Mouse (Mus musculus) hindbrain, embryonic 13.5 days (tissue): Measurements from ENCODE around the gene Gm16181. TPM values are rescaled to one million over a fixed set of nuclear protein-coding genes. Genes with fewer than 3 reads are reported as not detected.

Source experiments
- ATAC-seq: fragments of 200-750 bp; cut with Nextera tagmentation; 2 replicates; pipeline ENCODE4 v1.8.0; 2017; ENCODE audit warnings: moderate TSS enrichment; ENCODE audit not compliant: low FRiP score
- H3K27ac ChIP-seq: fragments of 300-500 bp; sonication (generic); 2 replicates; pipeline ENCODE4 v1.5.1; 2015; ENCODE audit warnings: inconsistent platforms, mild to moderate bottlenecking, moderate library complexity
- H3K27me3 ChIP-seq: fragments of 300-500 bp; sonication (generic); 2 replicates; pipeline ENCODE4 v1.6.1; 2015; ENCODE audit warnings: mild to moderate bottlenecking, inconsistent platforms
- H3K36me3 ChIP-seq: fragments of 300-500 bp; sonication (generic); 2 replicates; pipeline ENCODE4 v1.6.1; 2015; ENCODE audit warnings: mild to moderate bottlenecking, inconsistent platforms
- H3K4me1 ChIP-seq: fragments of 300-500 bp; sonication (generic); replicated peaks from 2 replicates; pipeline ENCODE4 v1.6.1; 2015; ENCODE audit warnings: inconsistent platforms
- H3K4me2 ChIP-seq: fragments of 300-500 bp; sonication (generic); 2 replicates; pipeline ENCODE4 v1.6.1; 2015; ENCODE audit warnings: inconsistent platforms, mild to moderate bottlenecking, moderate library complexity
- H3K4me3 ChIP-seq: fragments of 300-500 bp; sonication (generic); 2 replicates; pipeline ENCODE4 v1.5.1; 2015; ENCODE audit warnings: mild to moderate bottlenecking, inconsistent platforms
- H3K9ac ChIP-seq: fragments of 300-500 bp; sonication (generic); 2 replicates; pipeline ENCODE4 v1.6.1; 2015; ENCODE audit warnings: mild to moderate bottlenecking, inconsistent platforms
- H3K9me3 ChIP-seq: fragments of 300-500 bp; sonication (generic); 2 replicates; pipeline ENCODE4 v1.6.1; 2016; ENCODE audit warnings: inconsistent platforms
- WGBS: fragments of 180-500 bp; shearing (Covaris S2); methylation state at CpG from one replicate; pipeline ENCODE4 v1.1.7; 2015; 5-methylcytosine and 5-hydroxymethylcytosine counted together
- polyA plus RNA-seq: library from polyadenylated mRNA; unstranded; fragments of >200 nt; fragmentation: Nextera tagmentation; extraction: Ambion mirVana; gene quantifications from 2 replicates; pipeline ENCODE4 v1.2.1, GENCODE M21; 2015

Gene Gm16181
- polyA plus RNA-seq: 0.57 and 0.83 TPM in 2 replicates

DNA sequence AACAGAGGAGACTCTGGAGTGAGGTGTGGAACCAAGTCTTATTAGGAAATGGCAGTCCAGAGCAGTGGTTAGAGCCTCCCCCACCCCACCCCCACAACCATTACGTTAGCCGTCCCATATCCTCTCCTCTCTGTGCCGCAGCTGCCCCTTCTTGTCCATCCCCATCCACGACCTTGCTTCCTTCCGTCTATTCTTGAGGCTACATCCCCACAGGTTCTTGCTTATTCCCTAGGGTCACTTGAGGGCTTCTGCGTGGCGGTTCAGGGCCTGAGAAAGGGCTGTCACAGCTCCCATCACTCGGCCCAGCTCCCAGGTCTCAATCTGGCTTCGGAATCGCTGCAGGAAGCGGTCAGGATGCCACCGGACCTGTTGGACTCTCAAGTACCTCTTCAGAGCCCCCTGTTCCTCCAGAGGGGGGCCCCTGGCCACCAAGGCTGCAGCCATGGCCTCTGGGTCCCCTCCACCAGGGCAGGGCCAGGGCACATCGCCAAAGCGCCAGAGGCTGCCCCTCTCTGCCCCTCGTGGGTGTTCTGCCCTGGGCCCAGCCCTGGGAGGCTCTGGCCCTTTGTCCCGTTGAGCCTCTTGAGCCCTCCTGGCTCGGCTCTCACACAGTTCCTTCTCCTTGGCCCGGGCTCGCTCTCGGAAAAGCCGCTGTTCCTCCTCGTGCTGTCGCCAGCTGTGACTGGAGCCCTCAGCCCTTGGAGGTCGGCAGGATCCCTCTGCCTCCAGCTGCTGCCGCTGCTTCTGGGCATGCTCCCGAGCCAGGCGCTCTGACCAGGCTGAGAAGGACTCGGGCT is at the start of gene Gm16181:
TSS of gene Gm16181 (plus strand) at position 679 of the 797 bp plus-strand sequence.
- H3K4me1 ChIP-seq: no peaks in the 10 kb centered on the region
- H3K4me3 ChIP-seq: no peak within 1 kb of the TSS
- H3K9me3 ChIP-seq: no peaks in the 10 kb centered on the region
- H3K9ac ChIP-seq: no peak within 1 kb of the TSS
- H3K4me2 ChIP-seq: no peak within 1 kb of the TSS
- H3K27ac ChIP-seq: no peak within 1 kb of the TSS
- ATAC-seq: no peak
- H3K36me3 ChIP-seq: peaks cover 45% of the 10 kb centered on the region
- no peaks in the 10 kb centered on the region for H3K27me3 ChIP-seq
- 78% methylated on average over 28 of the region's 28 CpGs for WGBS

- H3K4me2 ChIP-seq: no peak overlapping the region
- no peaks in the 10 kb centered on the region for H3K27me3 ChIP-seq
- H3K4me3 ChIP-seq: no peak overlapping the region
- H3K9ac ChIP-seq: peak overlapping the region; percentile 19; the same call in 1 of the 2 replicates
- no peak overlapping the region; the same call in 1 of the 2 replicates for H3K27ac ChIP-seq
- H3K4me1 ChIP-seq: no peaks in the 10 kb centered on the region
- no peaks in the 10 kb centered on the region for H3K9me3 ChIP-seq
- no peak for ATAC-seq
- no peaks in the 10 kb centered on the region for H3K36me3 ChIP-seq
- WGBS: 79% methylated on average over 11 of the region's 11 CpGs
These were observed 48.0 kb upstream of the Gm16181 start for GRCm38 (mm10) chr17:35172445-35173234.

- H3K4me1 ChIP-seq: no peaks in the 10 kb centered on the region
- H3K4me2 ChIP-seq: no peak overlapping the region
- no peak for ATAC-seq
- H3K27ac ChIP-seq: no peak overlapping the region
- WGBS: 77% methylated on average over 3 of the region's 3 CpGs
- H3K36me3 ChIP-seq: no peaks in the 10 kb centered on the region
- no peak overlapping the region for H3K4me3 ChIP-seq
- H3K9me3 ChIP-seq: no peaks in the 10 kb centered on the region
- 0 out of 2 replicates have a peak overlapping the region, but pooled peaks have one; percentile 19 for H3K9ac ChIP-seq
- no peaks in the 10 kb centered on the region for H3K27me3 ChIP-seq
These were observed 47.3 kb upstream of the Gm16181 start for GRCm38 (mm10) chr17:35173329-35173728.

DNA sequence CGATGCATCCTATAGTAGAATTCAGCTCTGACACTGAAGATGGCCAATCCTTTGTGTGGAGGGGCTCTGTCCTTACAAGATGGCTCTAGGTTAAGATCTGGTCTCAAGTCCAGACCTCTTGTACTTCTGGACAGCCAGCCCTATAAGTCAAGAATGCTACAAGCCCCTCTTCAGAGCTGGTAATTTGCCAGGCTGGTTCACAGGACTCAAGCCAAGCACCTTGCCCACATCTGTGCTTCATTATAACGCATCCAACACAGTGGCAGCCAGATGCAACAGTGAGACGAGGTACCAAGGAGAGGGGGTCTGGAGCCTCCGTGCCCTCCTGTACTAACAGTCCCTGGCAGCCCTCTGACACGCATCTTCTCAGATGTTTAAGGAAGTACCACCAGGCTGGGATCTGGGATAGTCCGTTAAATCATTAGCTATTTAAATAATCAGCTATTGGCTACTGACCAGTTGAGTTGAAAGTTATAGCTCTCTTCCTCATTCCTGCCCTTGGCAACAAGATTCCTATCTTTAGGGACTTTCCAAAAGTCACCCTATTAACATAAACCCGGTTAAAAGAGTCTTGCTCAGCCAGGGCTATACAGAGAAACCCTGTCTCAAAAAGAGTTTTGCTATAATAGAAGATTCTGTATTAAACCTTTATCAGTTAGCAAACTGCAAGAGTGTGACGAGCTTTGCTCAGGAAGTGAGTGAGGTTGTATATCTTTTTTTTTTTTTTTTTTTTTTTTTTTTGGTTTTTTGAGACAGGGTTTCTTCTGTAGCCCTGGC is 46.2 kb upstream of the Gm16181 start:
- 75% methylated on average over 8 of the region's 8 CpGs for WGBS
- ATAC-seq: no peak
- no peak overlapping the region for H3K4me2 ChIP-seq
- H3K9ac ChIP-seq: no peak overlapping the region; the same call in 1 of the 2 replicates
- H3K27me3 ChIP-seq: no peaks in the 10 kb centered on the region
- H3K4me1 ChIP-seq: no peaks in the 10 kb centered on the region
- H3K4me3 ChIP-seq: no peak overlapping the region
- no peaks in the 10 kb centered on the region for H3K9me3 ChIP-seq
- H3K36me3 ChIP-seq: no peaks in the 10 kb centered on the region
- H3K27ac ChIP-seq: no peak overlapping the region

GRCm38 (mm10) chr17:35175382-35175781 is 45.3 kb upstream of the Gm16181 start:
- 77% methylated on average over 6 of the region's 6 CpGs for WGBS

DNA sequence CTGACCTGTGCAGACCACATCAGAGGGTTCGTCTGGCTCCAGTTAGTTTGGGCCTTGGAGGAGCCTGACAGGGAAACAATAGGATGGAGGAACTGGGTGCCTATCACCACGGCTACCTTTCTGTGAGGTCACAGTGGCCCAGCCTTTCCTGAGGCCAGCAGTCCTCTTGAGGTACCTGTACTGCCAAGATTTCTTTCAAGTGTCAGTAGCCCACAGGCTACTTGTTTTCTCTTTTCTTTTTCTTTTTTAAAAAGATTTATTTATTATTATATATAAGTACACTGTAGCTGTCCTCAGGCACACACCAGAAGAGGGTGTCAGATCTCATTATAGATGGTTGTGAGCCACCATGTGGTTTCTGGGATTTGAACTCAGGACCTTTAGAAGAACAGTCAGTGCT is 44.7 kb upstream of the Gm16181 start, which contains the start of gene Aif1:
TSS of gene Aif1 (minus strand) at position 101 of the 400 bp plus-strand sequence.
- H3K9ac ChIP-seq: no peak within 1 kb of the TSS
- H3K4me2 ChIP-seq: no peak within 1 kb of the TSS
- H3K4me3 ChIP-seq: no peak within 1 kb of the TSS
- H3K36me3 ChIP-seq: no peaks in the 10 kb centered on the region
- no peaks in the 10 kb centered on the region for H3K27me3 ChIP-seq
- no peaks in the 10 kb centered on the region for H3K9me3 ChIP-seq
- no peak within 1 kb of the TSS for H3K27ac ChIP-seq
- H3K4me1 ChIP-seq: no peaks in the 10 kb centered on the region
- no peak for ATAC-seq
- 38% methylated on average over 2 of the region's 2 CpGs for WGBS

More at GRCm38 (mm10) chr17:35175382-35175781, 45.3 kb upstream of the Gm16181 start:
- no peak overlapping the region for H3K9ac ChIP-seq
- H3K4me3 ChIP-seq: no peak overlapping the region
- no peak overlapping the region for H3K4me2 ChIP-seq
- H3K27me3 ChIP-seq: no peaks in the 10 kb centered on the region
- no peaks in the 10 kb centered on the region for H3K36me3 ChIP-seq
- H3K27ac ChIP-seq: no peak overlapping the region
- ATAC-seq: no peak
- H3K4me1 ChIP-seq: no peaks in the 10 kb centered on the region
- H3K9me3 ChIP-seq: no peaks in the 10 kb centered on the region

- 14% methylated on average over 5 of the region's 5 CpGs for WGBS
- no peak overlapping the region for H3K4me2 ChIP-seq
- H3K27me3 ChIP-seq: no peaks in the 10 kb centered on the region
- no peak for ATAC-seq
- H3K27ac ChIP-seq: no peak overlapping the region
- no peaks in the 10 kb centered on the region for H3K9me3 ChIP-seq
- no peak overlapping the region for H3K4me3 ChIP-seq
- H3K9ac ChIP-seq: no peak overlapping the region
- H3K4me1 ChIP-seq: no peaks in the 10 kb centered on the region
- no peaks in the 10 kb centered on the region for H3K36me3 ChIP-seq
These were observed 42.1 kb upstream of the Gm16181 start for GRCm38 (mm10) chr17:35178528-35178927.

GRCm38 (mm10) chr17:35180093-35180492 is 40.5 kb upstream of the Gm16181 start:
- no peak for ATAC-seq
- Histone ChIP-seq H3K9me3 (no peaks in the 10 kb centered on the region), H3K4me3 (no peak overlapping the region), H3K36me3 (no peaks in the 10 kb centered on the region), H3K4me2 (no peak overlapping the region), H3K4me1 (no peaks in the 10 kb centered on the region), H3K27ac (no peak overlapping the region), H3K9ac (no peak overlapping the region), H3K27me3 (no peaks in the 10 kb centered on the region)
- 93% methylated on average over 5 of the region's 5 CpGs for WGBS

- peak overlapping the region; percentile 70; the same call in 1 of the 2 replicates for H3K27ac ChIP-seq
- H3K4me2 ChIP-seq: peak overlapping the region; percentile 49
- 0 out of 2 replicates have a peak, but pooled peaks have one; percentile 46 for ATAC-seq
- H3K9ac ChIP-seq: peak overlapping the region; percentile 46; the same call in 1 of the 2 replicates
- H3K36me3 ChIP-seq: no peaks in the 10 kb centered on the region
- H3K4me3 ChIP-seq: peak overlapping the region; percentile 26
- WGBS: 2% methylated on average over 17 of the region's 18 CpGs
- no peaks in the 10 kb centered on the region for H3K9me3 ChIP-seq
- H3K4me1 ChIP-seq: peaks cover 8% of the 10 kb centered on the region; the same call in 1 of the 2 replicates
- H3K27me3 ChIP-seq: no peaks in the 10 kb centered on the region
These were observed 34.7 kb upstream of the Gm16181 start for GRCm38 (mm10) chr17:35185639-35186611.

DNA sequence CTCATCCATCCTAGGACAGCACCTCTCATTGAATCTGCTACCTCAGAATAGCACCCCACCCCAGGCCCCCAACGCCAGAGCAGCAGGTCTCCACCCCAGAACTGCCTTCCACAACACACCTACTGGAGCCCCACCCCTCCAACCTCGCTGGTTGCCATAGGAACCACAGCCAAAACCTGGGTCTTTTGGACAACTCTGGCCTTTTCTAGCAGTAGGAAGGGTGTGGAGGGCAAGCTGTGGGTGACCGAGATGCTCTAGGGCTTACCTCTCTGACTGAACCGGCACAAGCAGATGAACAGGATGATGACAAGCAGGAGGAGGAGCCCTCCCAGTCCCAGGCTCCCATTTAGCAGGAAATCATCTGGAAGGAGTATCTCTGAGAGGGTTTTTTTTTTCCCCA is 34.0 kb upstream of the Gm16181 start:
- peak overlapping the region; percentile 70; the same call in 1 of the 2 replicates for H3K27ac ChIP-seq
- H3K27me3 ChIP-seq: no peaks in the 10 kb centered on the region
- WGBS: 1% methylated on average over 4 of the region's 4 CpGs
- ATAC-seq: no peak
- H3K9me3 ChIP-seq: no peaks in the 10 kb centered on the region
- no peak overlapping the region for H3K9ac ChIP-seq
- peak overlapping the region; percentile 49 for H3K4me2 ChIP-seq
- peaks cover 8% of the 10 kb centered on the region; the same call in 1 of the 2 replicates for H3K4me1 ChIP-seq
- no peaks in the 10 kb centered on the region for H3K36me3 ChIP-seq
- peak overlapping the region; percentile 26; the same call in 1 of the 2 replicates for H3K4me3 ChIP-seq

GRCm38 (mm10) chr17:35187345-35187744 is 33.3 kb upstream of the Gm16181 start:
- no peak overlapping the region for H3K9ac ChIP-seq
- no peak for ATAC-seq
- H3K27me3 ChIP-seq: no peaks in the 10 kb centered on the region
- 74% methylated on average over 4 of the region's 4 CpGs for WGBS
- no peak overlapping the region for H3K27ac ChIP-seq
- no peaks in the 10 kb centered on the region for H3K36me3 ChIP-seq
- no peak overlapping the region for H3K4me3 ChIP-seq
- H3K4me2 ChIP-seq: no peak overlapping the region
- peaks cover 8% of the 10 kb centered on the region; the same call in 1 of the 2 replicates for H3K4me1 ChIP-seq
- no peaks in the 10 kb centered on the region for H3K9me3 ChIP-seq
